Mouse (Mus musculus) embryo, embryonic 10.5 days (tissue): Measurements from ENCODE around the gene Rph3a.
"Not testable (repeated sequence)": the region's sequence is repeated elsewhere in the genome, so short reads cannot be mapped to it uniquely, and the experiment has no call there.

Experiments
- DNase-seq: peaks from one replicate; pipeline ENCODE4 v3.0.0-alpha.2; 2015; ENCODE audit warnings: low spot score

Rph3a gene

GRCm38 (mm10) chr5:120972278-120972677 lies 37.6 kb downstream of the Rph3a start:
- no peak for DNase-seq

GRCm38 (mm10) chr5:120971326-120971725 lies 38.6 kb downstream of the Rph3a start:
- DNase-seq: no peak

- DNase-seq: no peak
These were observed 40.2 kb downstream of the Rph3a start for GRCm38 (mm10) chr5:120969703-120970102.

DNA sequence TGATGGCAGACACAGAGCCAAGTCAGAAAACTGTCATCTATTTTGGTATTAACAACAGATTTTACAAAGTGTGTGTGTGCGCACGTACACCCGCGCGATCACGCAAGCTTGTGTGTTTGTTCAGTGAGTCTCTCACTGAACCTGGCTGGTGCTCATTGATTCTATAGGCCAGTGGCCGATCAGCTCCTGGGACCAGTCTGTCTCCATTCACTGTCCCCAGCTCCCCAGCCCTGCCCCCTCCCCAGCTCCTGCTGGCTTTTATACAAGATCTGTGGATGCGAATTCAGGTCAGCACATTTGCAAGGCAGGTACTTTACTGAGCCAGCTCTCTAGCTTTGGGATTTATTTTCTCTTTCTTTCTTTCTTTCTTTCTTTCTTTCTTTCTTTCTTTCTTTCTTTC lies 41.1 kb downstream of the Rph3a start:
- DNase-seq: no peak

GRCm38 (mm10) chr5:120968134-120968532 lies 41.8 kb downstream of the Rph3a start:
- DNase-seq: no peak

DNA sequence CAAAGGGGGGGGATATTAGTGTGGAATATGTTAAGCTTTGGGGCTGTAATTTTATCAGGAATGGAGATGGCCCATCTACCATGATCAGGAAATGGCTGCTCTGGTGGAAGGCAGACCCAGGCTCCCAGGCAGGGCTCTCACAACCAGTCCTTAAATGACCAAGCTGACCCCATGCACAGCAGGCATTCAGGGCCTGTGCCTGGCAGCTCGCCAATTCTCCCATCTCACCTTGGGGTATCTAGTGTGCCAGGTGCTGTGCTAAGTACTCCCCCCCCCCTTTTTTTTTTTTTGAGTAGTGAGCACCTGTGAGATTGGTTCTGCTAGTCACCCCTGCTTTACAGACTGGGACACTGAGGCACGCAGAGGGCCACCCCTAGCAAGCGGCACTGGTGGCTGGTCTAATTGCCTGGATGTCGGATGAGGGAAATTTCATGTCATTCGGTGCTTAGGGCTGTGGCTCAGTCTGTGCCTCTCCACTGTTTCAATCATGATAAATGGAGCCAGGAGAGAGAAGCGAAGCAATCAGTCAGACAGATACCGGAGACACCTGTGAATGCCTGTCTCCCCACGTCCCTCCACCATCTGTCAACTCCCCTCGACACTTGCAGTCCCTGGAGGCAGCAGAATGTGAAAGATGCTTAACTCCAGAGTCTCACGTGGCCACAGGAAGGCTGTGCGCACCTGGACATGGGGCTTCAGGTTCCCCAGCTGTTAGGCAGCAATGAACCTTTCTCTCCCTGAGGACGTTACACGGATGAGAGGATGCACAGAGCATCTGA lies 42.3 kb downstream of the Rph3a start:
- DNase-seq: no peak

DNA sequence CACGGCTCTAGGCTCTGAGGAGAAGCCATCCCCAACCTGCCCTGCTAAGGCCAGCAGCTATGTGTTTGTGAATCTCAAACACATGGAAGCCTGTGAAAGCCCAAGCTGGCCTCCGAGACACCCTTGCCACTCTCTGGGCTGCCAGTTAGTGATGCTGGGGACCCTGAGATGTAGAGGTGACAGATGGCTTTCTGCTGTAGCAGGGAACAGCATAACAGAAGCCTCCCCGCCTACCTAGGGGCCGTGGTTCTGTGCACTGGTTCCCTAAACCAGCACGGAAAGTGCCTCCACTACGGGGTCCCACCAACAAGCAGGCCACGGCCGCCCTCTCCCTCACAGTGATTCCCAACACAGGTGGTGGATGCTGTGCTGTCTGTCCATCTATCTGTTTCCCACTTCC lies 43.0 kb downstream of the Rph3a start:
- no peak for DNase-seq

DNA sequence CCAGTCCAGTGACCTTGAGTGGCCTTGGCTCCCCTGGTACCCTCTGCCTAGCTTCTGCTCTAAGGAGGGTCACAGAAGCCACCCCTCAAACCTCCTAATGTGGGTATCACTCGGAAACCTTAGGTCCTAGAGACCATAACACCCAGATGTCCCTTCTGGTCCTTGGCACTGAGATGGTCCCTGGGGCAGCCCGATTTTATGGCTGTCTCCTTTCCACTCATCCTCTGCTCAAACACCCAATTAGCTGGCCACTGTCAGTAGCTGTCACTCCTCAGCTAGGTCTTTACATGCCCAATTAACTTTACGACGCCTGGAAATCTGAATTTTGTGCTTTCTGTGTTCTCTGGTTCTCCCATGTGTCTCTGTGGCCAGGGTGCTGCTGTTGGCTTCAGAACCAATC lies 43.7 kb downstream of the Rph3a start:
- DNase-seq: no peak

GRCm38 (mm10) chr5:120961004-120961403 lies 48.9 kb downstream of the Rph3a start:
- peak; percentile 26 for DNase-seq

DNA sequence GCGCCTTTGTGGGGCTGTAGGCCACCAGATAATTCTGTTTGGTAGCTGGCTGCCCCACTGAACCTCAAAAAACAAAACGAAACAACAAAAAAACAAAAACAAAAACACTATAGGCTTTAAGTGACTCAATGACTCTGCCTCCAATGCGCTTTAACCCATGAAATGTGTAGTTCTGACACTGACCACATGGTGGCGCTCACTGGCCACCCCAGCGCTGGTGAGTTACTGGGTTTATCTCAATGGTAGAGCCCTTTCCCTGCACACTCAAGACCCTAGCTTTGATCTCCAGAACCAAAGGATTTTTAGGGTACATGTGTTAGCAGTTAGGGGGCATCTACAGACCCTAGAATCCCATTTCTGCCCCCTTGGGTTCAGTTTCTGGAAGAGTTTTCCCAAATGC lies 55.9 kb downstream of the Rph3a start:
- DNase-seq: peak; percentile 73

DNA sequence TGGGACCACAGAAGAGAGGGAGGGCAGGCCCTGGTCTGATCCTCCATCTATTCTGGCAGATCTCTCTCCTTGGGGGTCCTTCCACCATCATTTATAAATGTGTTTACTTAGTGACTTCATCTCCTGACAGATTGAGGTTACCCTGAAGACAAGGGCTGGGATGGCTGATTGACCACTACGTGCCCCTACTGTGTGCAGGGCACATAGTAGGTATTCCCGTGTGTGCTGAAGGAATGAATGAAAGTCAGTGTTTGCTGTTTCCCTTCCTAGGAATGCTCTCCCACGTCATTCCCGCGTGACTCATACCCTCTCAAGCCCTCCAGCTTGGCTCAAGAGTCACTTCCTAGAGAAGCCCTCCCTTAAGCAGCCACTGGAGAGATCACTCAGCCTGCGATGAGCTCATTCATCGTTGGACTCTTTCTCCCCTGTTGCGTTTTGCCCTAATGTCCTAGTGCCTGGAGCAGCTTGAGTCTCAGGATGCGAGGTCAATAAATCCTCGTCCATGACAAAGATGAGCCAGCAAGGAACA lies 57.6 kb downstream of the Rph3a start:
- no peak for DNase-seq

GRCm38 (mm10) chr5:120942076-120942475 lies 67.8 kb downstream of the Rph3a start:
- DNase-seq: no peak

DNA sequence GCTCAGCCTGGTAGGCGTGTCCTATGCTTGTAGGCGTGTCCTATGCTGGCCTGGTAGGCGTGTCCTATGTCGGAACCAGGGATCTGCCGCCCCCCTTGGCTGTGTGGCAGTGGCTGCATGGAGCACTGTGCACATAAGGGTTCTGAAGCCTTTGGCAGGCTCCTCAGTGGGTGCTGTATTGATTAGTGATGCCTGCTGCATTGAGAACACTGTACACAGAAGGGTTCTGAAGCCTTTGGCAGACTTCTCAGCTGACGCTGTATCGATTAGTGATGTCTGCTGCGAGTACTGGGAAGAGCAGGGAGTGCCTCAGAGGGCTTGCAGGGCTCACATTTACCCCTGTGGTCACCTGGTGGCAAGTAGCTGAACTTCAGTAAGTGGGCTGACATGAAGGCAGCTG lies 71.3 kb downstream of the Rph3a start:
- peak; percentile 7 for DNase-seq

GRCm38 (mm10) chr5:120937841-120938240 lies 72.1 kb downstream of the Rph3a start:
- no peak for DNase-seq

DNA sequence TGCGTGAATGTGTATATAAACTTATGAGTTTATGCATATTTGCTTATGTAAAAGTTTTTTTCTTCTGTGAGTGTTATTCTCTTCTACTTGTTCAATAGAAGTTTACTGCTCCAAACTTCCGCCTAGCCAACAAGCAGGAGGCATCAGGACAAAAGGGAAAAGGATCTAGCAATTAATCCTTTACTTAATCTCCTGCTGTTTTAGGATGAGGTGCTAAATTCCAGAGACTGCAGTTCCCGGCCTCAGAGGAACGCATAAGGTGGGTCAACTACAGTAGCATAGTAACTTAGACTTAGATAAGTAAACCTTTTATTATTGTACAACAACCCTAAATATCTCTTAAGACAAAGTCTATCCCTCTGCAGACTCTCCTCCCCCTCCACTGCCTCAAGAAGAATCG lies 75.9 kb downstream of the Rph3a start:
- no peak for DNase-seq

DNA sequence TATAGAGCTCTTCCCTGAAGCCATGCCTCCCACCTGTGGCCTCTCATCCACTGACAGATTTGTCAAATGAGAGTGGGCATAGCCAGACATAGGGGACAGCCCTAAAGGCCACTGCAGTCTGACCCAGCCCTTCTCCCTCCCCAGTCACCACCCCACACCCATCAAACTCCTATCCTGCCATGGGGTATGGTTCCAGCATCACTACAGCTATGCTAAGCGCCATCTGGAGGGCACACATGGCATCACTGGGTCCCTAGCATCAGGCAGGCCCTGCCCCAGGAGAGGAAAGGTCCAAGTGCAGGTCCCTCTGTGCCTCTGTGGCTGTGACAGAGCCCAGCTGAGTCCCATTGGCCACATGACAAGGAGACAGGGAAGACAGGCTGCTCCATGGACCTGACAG lies 82.9 kb downstream of the Rph3a start:
- DNase-seq: peak; percentile 9

DNA sequence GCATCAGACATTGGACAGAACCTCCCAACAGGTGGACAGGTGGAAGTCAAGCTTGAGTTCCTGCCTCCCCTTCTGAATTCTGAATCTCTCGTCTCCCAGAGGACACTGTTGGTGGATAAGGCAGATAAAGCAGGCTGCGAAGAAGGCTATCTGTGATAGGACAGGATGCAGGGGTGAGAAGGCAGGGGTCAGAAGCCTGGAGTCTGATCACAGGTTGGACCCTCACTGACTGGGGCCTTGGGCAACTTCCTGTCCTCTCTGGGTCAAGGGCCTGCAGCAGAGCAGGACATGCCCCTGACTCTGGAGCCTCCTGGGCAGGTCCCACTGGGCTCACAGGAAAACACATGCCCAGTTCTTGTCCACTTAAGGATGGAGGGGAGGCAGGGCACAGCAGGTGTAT lies 83.6 kb downstream of the Rph3a start:
- DNase-seq: not testable (repeated sequence)

GRCm38 (mm10) chr5:120924520-120924919 lies 85.4 kb downstream of the Rph3a start:
- not testable (repeated sequence) for DNase-seq

GRCm38 (mm10) chr5:120923969-120924368 lies 85.9 kb downstream of the Rph3a start:
- DNase-seq: no peak

DNA sequence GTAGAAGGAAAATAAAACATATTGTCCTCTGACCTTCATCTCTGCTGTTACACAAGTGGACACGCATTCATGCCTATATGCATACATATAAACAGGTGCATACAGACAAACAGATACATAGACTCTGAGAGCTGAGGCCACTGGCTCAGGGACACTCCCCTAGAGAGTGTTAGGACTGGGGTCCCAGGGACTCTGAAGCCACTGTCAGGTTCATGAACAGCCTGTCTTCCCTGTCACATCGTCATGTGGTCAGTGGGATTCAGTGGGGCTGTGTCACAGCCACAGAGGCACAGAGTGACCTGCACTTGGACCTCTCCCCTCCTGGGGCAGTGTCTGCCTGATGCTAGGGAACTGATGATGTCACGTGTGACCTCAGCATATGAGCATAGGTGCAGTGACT lies 89.6 kb downstream of the Rph3a start:
- no peak for DNase-seq

GRCm38 (mm10) chr5:120919156-120919935 lies 90.5 kb downstream of the Rph3a start:
- DNase-seq: not testable (repeated sequence)

DNA sequence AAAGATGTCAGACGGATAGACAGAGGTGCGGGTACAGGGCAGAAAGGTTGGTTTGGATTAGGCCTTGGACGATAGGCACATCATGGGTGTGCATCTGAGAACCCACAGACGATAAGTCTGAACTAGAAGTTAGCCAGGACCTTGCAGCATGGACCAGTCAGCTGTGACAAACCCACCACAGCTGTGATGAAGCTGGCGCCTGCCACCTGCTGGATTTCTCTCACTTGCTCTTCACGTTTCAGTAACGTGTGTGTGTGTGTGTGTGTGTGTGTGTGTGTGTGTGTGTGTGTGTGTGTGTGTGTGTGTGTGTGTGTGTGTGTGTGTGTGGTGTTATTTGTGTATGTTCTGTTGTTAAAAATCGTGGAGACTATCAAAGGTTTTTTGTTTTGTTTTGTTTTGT lies 95.7 kb downstream of the Rph3a start, which contains the start of gene Oas1d:
Gene Oas1d (plus strand): TSS at position 333 of the 400 bp plus-strand sequence.
- not testable (repeated sequence) for DNase-seq
